Mouse (Mus musculus) midbrain, embryonic 10.5 days (tissue): ENCODE measurements around the gene Arl5a. TPM values are rescaled to one million over a fixed set of nuclear protein-coding genes. Genes with fewer than 3 reads are reported as not detected.

ENCODE experiments used
- DNase-seq: peaks from one replicate; pipeline ENCODE4 v3.0.0-alpha.2; 2017; ENCODE audit warnings: low spot score
- H3K27ac ChIP-seq: fragments of 300-500 bp; sonication (generic); replicated peaks from 2 replicates; pipeline ENCODE4 v1.5.1; 2016; ENCODE audit warnings: mild to moderate bottlenecking
- H3K27me3 ChIP-seq: fragments of 300-500 bp; sonication (generic); 2 replicates; pipeline ENCODE4 v1.6.1; 2016; ENCODE audit warnings: low read depth, mild to moderate bottlenecking; ENCODE audit not compliant: poor library complexity, severe bottlenecking
- H3K36me3 ChIP-seq: fragments of 300-500 bp; sonication (generic); 2 replicates; pipeline ENCODE4 v1.6.1; 2016; ENCODE audit warnings: mild to moderate bottlenecking, moderate library complexity
- H3K4me1 ChIP-seq: fragments of 300-500 bp; sonication (generic); 2 replicates; pipeline ENCODE4 v1.6.1; 2016
- H3K4me3 ChIP-seq: fragments of 300-500 bp; sonication (generic); 2 replicates; pipeline ENCODE4 v1.5.1; 2016; ENCODE audit warnings: mild to moderate bottlenecking, moderate library complexity
- H3K9me3 ChIP-seq: fragments of 300-500 bp; sonication (generic); replicated peaks from 2 replicates; pipeline ENCODE4 v1.6.1; 2016; ENCODE audit warnings: mild to moderate bottlenecking
- WGBS: fragments of 180-500 bp; shearing (Covaris S2); methylation state at CpG from one replicate; pipeline ENCODE4 v1.1.7; 2016; 5-methylcytosine and 5-hydroxymethylcytosine counted together
- polyA plus RNA-seq: library from polyadenylated mRNA; unstranded; fragments of >200 nt; fragmentation: Nextera tagmentation; extraction: Ambion mirVana; gene quantifications from 2 replicates; pipeline ENCODE4 v1.2.1, GENCODE M21; 2016

The Arl5a gene
- 47.9 and 48.4 TPM in 2 replicates for polyA plus RNA-seq

DNA sequence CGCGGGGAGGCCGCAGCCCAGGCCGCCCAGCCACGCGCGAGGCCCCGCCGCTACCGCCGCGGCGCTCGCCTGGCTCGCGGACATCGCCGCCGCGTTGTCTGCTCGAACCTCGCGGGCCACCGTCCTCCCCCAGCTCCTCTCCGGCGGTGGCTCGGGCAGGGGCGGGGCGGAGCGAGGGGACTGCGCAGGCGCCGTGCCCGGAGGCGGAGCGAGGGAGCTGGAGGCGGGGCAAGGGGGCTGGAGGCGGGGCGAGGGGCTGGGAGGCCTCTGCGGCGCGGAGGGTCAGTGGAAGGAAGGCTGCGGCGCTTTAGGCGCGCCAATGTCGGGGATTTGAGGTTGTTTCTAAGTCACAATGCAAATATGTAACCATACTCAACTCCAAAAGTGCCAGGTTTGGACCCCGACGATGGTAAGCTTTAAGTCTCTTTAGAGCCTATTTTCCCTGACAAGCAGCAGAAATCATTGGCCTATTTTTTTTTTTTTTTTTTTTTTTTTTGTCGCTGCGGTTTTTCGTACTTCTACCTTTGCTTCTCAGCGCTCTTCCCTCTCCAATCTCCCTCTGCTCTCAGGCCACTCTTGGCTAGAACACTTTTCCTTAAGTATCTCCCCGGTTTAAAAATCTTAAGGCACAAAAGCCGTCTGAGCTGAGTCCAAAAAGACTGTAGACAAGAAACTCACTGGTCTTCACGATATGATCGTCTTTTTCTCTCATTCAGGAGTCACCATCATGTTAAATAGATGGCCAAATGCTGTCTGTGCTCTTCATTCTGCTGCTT is at the start of gene Arl5a:
Arl5a (minus strand) TSS at position 155 of the 776 bp plus-strand sequence.
- Histone ChIP-seq H3K4me1 (peaks cover 36% of the 10 kb centered on the region), H3K36me3 (peaks cover 3% of the 10 kb centered on the region; the same call in 1 of the 2 replicates), H3K27ac (peak within 1 kb of the TSS; percentile 98), H3K4me3 (peak within 1 kb of the TSS; percentile 96), H3K27me3 (no peaks in the 10 kb centered on the region), H3K9me3 (no peaks in the 10 kb centered on the region)
- peak; percentile 97 for DNase-seq
- under 1% methylated on average over 57 of the region's 57 CpGs for WGBS

DNA sequence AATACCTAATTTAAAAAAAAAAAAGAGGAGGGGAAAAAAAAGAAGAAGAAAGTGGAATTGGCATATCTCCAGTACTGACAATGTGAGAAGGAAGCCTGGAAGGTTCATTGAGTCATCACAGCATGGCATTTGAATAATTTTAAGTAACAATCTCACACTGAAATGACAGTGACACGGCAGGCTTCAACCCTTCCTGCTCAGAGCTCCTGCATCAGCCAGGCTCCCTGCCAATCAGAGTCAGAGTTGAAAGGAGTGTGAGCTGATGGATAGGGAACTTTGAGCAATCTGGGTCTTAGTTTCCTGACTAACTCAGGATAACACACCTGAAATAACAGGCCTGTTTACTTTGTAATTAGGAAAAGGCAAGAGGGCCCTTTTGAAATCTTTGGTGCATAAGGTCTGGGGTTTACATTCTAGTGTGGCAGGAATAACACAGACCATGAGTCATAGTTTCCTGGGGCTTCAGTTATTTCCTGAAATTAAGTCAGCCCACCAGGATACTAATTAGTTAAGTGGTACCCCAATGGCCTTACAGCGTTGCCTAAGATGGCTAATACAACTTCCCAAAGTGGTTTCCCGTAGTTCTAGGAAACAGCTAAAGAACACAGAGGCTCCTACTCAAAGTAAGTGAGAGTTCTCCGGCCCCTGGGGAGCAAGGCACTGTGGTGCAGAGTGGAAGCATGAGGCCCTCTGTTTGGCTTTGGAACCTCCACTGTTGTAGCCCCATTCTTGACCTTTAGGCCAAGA is 47.0 kb upstream of the Arl5a start:
- DNase-seq, result no peak
- Histone ChIP-seq H3K9me3 (no peaks in the 10 kb centered on the region), H3K27me3 (0 out of 2 replicates have a peak, but pooled peaks cover 9% of the 10 kb centered on the region), H3K27ac (no peak overlapping the region), H3K4me3 (no peak overlapping the region), H3K36me3 (no peaks in the 10 kb centered on the region), H3K4me1 (no peaks in the 10 kb centered on the region)
- WGBS, result 60% methylated on average over 4 of the region's 4 CpGs

DNA sequence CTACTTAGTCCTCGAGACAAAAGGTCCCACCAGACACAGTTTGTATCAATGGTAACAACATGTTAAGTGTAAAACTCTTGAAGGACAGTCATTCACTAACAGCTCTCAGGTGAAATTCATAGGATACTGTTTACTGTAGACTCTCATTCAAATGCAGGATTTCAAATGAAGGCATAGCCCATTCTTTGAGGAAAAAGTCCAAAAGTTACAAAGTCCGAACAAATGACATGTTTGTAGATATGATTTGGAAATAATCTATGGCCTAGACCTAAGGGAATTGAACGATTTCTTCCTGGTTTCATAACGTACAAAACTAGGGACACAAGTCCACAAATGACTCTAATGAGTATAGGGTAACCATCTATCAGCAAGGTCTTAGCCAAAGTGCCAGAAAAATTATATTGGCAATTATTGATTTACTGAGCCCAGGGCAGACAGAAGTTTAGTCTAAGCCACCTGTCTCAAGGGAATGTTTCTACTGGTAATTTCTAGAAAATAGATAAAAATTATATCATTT is 45.4 kb upstream of the Arl5a start:
- 88% methylated on average over 4 of the region's 4 CpGs for WGBS
- no peaks in the 10 kb centered on the region for H3K4me1 ChIP-seq
- H3K27ac ChIP-seq, result no peak overlapping the region
- H3K9me3 ChIP-seq, result no peaks in the 10 kb centered on the region
- no peaks in the 10 kb centered on the region for H3K36me3 ChIP-seq
- H3K27me3 ChIP-seq, result 0 out of 2 replicates have a peak, but pooled peaks cover 9% of the 10 kb centered on the region
- DNase-seq, result no peak
- H3K4me3 ChIP-seq, result no peak overlapping the region

- H3K27ac ChIP-seq, result no peak overlapping the region
- no peaks in the 10 kb centered on the region for H3K27me3 ChIP-seq
- WGBS, result 89% methylated on average over 6 of the region's 6 CpGs
- H3K9me3 ChIP-seq, result no peaks in the 10 kb centered on the region
- no peak overlapping the region for H3K4me3 ChIP-seq
- no peaks in the 10 kb centered on the region for H3K36me3 ChIP-seq
- DNase-seq, result no peak
- H3K4me1 ChIP-seq, result no peaks in the 10 kb centered on the region
These were observed 42.9 kb upstream of the Arl5a start for GRCm38 (mm10) chr2:52467629-52468028.

DNA sequence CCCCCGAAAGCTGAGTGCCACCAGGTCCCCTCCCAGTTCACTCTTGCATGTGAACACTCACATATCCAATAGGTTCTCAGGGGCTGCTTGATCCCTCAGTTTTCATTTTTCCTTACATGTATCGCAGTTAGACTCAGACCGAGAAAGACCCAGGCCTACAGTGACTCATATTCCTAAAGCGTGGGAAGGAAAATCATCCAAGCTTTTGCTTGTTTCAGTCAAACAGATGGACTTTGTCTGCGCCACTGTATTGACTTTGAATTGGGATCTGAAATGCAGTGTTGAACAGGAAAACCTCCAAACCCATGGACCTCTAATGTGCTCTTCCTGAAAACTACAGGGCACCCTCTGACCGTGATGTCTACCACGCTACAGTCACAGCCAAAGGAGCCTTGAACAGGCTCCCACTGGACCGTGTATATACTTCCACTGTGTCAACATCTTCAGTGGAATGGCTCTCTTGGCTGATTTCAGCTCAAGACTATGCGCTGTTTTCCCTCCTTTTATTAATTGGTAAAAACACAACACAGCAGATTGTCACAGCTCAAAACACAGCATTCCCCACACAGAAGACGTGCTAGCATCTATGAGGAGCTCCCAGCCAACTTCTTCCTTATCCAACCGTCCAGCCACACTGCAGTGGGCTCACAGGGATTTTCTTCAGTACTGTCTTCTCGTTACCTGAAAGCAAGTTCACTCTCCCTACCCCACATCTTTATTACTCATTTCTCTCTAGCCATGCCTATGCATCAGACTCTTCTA is 36.7 kb upstream of the Arl5a start:
- Histone ChIP-seq H3K4me3 (no peak overlapping the region), H3K36me3 (no peaks in the 10 kb centered on the region), H3K27ac (no peak overlapping the region), H3K9me3 (no peaks in the 10 kb centered on the region), H3K27me3 (no peaks in the 10 kb centered on the region), H3K4me1 (no peaks in the 10 kb centered on the region)
- DNase-seq, result no peak
- 90% methylated on average over 12 of the region's 12 CpGs for WGBS

- WGBS, result 84% methylated on average over 7 of the region's 7 CpGs
- no peak for DNase-seq
These were observed 31.1 kb upstream of the Arl5a start for GRCm38 (mm10) chr2:52455606-52456479.

DNA sequence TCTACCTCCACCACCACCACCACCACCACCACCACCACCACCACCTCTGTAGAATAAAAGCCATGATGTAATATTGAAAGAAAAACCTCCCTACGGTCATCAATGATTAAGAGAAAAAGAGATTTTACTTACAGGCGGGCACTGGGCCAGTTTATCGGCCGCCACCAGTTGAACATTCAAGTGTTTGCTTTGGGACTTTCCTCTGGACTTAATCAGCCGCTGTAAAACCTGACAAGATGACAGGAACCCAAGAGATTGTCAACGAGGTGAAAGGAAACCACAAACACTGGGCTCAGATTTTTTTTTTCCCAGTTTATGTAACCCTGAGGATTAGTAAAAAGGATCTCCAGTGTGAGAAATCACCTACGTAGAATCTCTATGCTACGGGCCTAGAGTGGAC is 25.1 kb upstream of the Arl5a start:
- Histone ChIP-seq H3K27me3 (no peaks in the 10 kb centered on the region), H3K27ac (no peak overlapping the region), H3K4me1 (no peaks in the 10 kb centered on the region), H3K4me3 (no peak overlapping the region), H3K36me3 (no peaks in the 10 kb centered on the region), H3K9me3 (no peaks in the 10 kb centered on the region)
- DNase-seq, result no peak
- WGBS, result 91% methylated on average over 8 of the region's 8 CpGs

More at GRCm38 (mm10) chr2:52455606-52456479, 31.1 kb upstream of the Arl5a start:
- Histone ChIP-seq H3K9me3 (no peaks in the 10 kb centered on the region), H3K4me3 (no peak overlapping the region), H3K27me3 (no peaks in the 10 kb centered on the region), H3K27ac (no peak overlapping the region), H3K4me1 (no peaks in the 10 kb centered on the region), H3K36me3 (no peaks in the 10 kb centered on the region)

GRCm38 (mm10) chr2:52448916-52449315 is 24.2 kb upstream of the Arl5a start:
- Histone ChIP-seq H3K4me1 (no peaks in the 10 kb centered on the region), H3K27me3 (no peaks in the 10 kb centered on the region), H3K27ac (no peak overlapping the region), H3K9me3 (no peaks in the 10 kb centered on the region), H3K36me3 (no peaks in the 10 kb centered on the region), H3K4me3 (no peak overlapping the region)
- no peak for DNase-seq
- WGBS, result 83% methylated on average over 1 of the region's 1 CpGs

- H3K4me1 ChIP-seq, result peaks cover 6% of the 10 kb centered on the region
- H3K9me3 ChIP-seq, result no peaks in the 10 kb centered on the region
- no peaks in the 10 kb centered on the region for H3K27me3 ChIP-seq
- no peaks in the 10 kb centered on the region for H3K36me3 ChIP-seq
- H3K4me3 ChIP-seq, result no peak overlapping the region
- DNase-seq, result no peak
- no peak overlapping the region for H3K27ac ChIP-seq
- WGBS, result 86% methylated on average over 5 of the region's 5 CpGs
These were observed 21.9 kb upstream of the Arl5a start for GRCm38 (mm10) chr2:52446648-52447047.

GRCm38 (mm10) chr2:52442125-52442524 is 17.4 kb upstream of the Arl5a start:
- no peak for DNase-seq
- WGBS, result 41% methylated on average over 5 of the region's 5 CpGs
- H3K27me3 ChIP-seq, result no peaks in the 10 kb centered on the region
- no peak overlapping the region for H3K27ac ChIP-seq
- no peak overlapping the region for H3K4me3 ChIP-seq
- H3K4me1 ChIP-seq, result peaks cover 9% of the 10 kb centered on the region
- H3K9me3 ChIP-seq, result no peaks in the 10 kb centered on the region
- no peaks in the 10 kb centered on the region for H3K36me3 ChIP-seq

GRCm38 (mm10) chr2:52440420-52441015 is 15.8 kb upstream of the Arl5a start:
- Histone ChIP-seq H3K4me1 (peaks cover 9% of the 10 kb centered on the region), H3K27ac (no peak overlapping the region), H3K27me3 (no peaks in the 10 kb centered on the region), H3K9me3 (no peaks in the 10 kb centered on the region), H3K36me3 (no peaks in the 10 kb centered on the region), H3K4me3 (no peak overlapping the region)
- 94% methylated on average over 4 of the region's 4 CpGs for WGBS
- DNase-seq, result no peak
